Mouse (Mus musculus) stomach, embryonic 14.5 days (tissue): ENCODE measurements around the gene Rufy1. TPM values are rescaled to one million over a fixed set of nuclear protein-coding genes. Genes with fewer than 3 reads are reported as not detected.

Source experiments
- ATAC-seq: fragments of 200-750 bp; cut with Nextera tagmentation; 2 replicates; pipeline ENCODE4 v1.8.0; 2017; ENCODE audit warnings: low read depth, moderate TSS enrichment; ENCODE audit not compliant: insufficient number of reproducible peaks, insufficient read depth, low FRiP score
- H3K27ac ChIP-seq: fragments of 300-500 bp; sonication (generic); 2 replicates; pipeline ENCODE4 v1.5.1; 2014; ENCODE audit warnings: mild to moderate bottlenecking, low read length, moderate library complexity, mixed read lengths
- H3K27me3 ChIP-seq: fragments of 300-500 bp; sonication (generic); 2 replicates; pipeline ENCODE4 v1.6.1; 2014; ENCODE audit warnings: low read length, control low read depth, mixed read lengths; ENCODE audit not compliant: control insufficient read depth, insufficient read depth
- H3K36me3 ChIP-seq: fragments of 300-500 bp; sonication (generic); 2 replicates; pipeline ENCODE4 v1.6.1; 2014; ENCODE audit warnings: mild to moderate bottlenecking, control low read depth, low read length, moderate library complexity, mixed read lengths; ENCODE audit not compliant: control insufficient read depth, insufficient read depth
- H3K4me1 ChIP-seq: fragments of 300-500 bp; sonication (generic); 2 replicates; pipeline ENCODE4 v1.6.1; 2014; ENCODE audit warnings: low read length, control low read depth, mixed read lengths; ENCODE audit not compliant: control insufficient read depth, insufficient read depth
- H3K4me2 ChIP-seq: fragments of 300-500 bp; sonication (generic); replicated peaks from 2 replicates; pipeline ENCODE4 v1.6.1; 2014; ENCODE audit warnings: low read depth, low read length, control low read depth
- H3K4me3 ChIP-seq: fragments of 300-500 bp; sonication (generic); 2 replicates; pipeline ENCODE4 v1.5.1; 2014; ENCODE audit warnings: low read depth, low read length, control low read depth
- H3K9ac ChIP-seq: fragments of 300-500 bp; sonication (generic); replicated peaks from 2 replicates; pipeline ENCODE4 v1.6.1; 2014; ENCODE audit warnings: low read depth, mild to moderate bottlenecking, control low read depth, low read length, moderate library complexity, mixed read lengths
- H3K9me3 ChIP-seq: fragments of 300-500 bp; sonication (generic); 2 replicates; pipeline ENCODE4 v1.6.1; 2016; ENCODE audit warnings: low read depth, low read length, control low read depth; ENCODE audit not compliant: control insufficient read depth
- WGBS: fragments of 180-500 bp; shearing (Covaris S2); extraction: QIAGEN DNeasy Blood & Tissue Kit; methylation state at CpG from one replicate; pipeline ENCODE4 v1.1.7; 2014; 5-methylcytosine and 5-hydroxymethylcytosine counted together
- polyA plus RNA-seq: library from polyadenylated mRNA; unstranded; fragments of >200 nt; fragmentation: Nextera tagmentation; extraction: Ambion mirVana; gene quantifications from 2 replicates; pipeline ENCODE4 v1.2.1, GENCODE M21; 2014

Gene Rufy1
- polyA plus RNA-seq, 1 experiment from 2014 or later, result 23.0 TPM

GRCm38 (mm10) chr11:50358950-50359861, 71.7 kb downstream of the Rufy1 start:
- Histone ChIP-seq H3K36me3 (no peaks in the 10 kb centered on the region), H3K9me3 (peaks cover under 1% of the 10 kb centered on the region; the same call in 1 of the 2 replicates), H3K27me3 (no peaks in the 10 kb centered on the region), H3K27ac (no peak overlapping the region), H3K4me2 (peak overlapping the region; percentile 90), H3K4me1 (no peaks in the 10 kb centered on the region), H3K9ac (peak overlapping the region; percentile 45), H3K4me3 (peak overlapping the region; percentile 46)
- peak; percentile 73 for ATAC-seq
- WGBS, result 2% methylated on average over 74 of the region's 74 CpGs

- Histone ChIP-seq H3K4me3 (no peak overlapping the region), H3K27me3 (no peaks in the 10 kb centered on the region), H3K4me2 (no peak overlapping the region), H3K4me1 (no peaks in the 10 kb centered on the region), H3K9ac (no peak overlapping the region), H3K9me3 (peaks cover 3% of the 10 kb centered on the region; the same call in 1 of the 2 replicates), H3K36me3 (no peaks in the 10 kb centered on the region), H3K27ac (no peak overlapping the region)
- WGBS, result 58% methylated on average over 1 of the region's 1 CpGs
- ATAC-seq, result no peak
These were observed 75.5 kb downstream of the Rufy1 start for GRCm38 (mm10) chr11:50355395-50355794.

- ATAC-seq, result no peak
- WGBS, result 67% methylated on average over 3 of the region's 3 CpGs
- Histone ChIP-seq H3K27ac (no peak overlapping the region), H3K4me1 (no peaks in the 10 kb centered on the region), H3K9me3 (peaks cover 3% of the 10 kb centered on the region; the same call in 1 of the 2 replicates), H3K9ac (no peak overlapping the region), H3K4me3 (no peak overlapping the region), H3K36me3 (no peaks in the 10 kb centered on the region), H3K4me2 (no peak overlapping the region), H3K27me3 (no peaks in the 10 kb centered on the region)
These were observed 76.1 kb downstream of the Rufy1 start for GRCm38 (mm10) chr11:50354851-50355250.

DNA sequence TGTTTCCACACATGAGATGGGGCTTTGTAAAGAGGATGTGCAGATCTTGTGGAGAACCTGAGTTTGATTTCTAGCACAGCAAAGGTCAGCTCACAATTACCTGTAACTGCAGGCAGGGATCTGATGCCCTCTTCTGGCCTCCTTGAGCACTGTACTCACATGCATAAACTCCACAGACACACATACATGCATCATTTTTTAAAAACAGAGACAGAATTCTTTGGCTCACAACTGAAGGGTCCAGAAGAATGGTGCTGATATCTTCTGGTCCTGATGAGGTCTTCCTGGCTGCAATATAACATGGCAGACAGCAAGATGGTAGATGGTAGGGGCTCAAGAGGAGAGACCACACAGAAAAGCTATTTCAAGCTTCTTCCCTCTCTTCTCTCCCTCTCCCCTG, 76.8 kb downstream of the Rufy1 start, which contains the start of gene Cby3:
TSS of gene Cby3 (plus strand) at position 301 of the 400 bp plus-strand sequence.
- no peak within 1 kb of the TSS for H3K4me3 ChIP-seq
- no peak for ATAC-seq
- H3K9me3 ChIP-seq, result peaks cover 3% of the 10 kb centered on the region; the same call in 1 of the 2 replicates
- H3K36me3 ChIP-seq, result no peaks in the 10 kb centered on the region
- H3K27ac ChIP-seq, result no peak within 1 kb of the TSS
- no peak within 1 kb of the TSS for H3K9ac ChIP-seq
- H3K27me3 ChIP-seq, result no peaks in the 10 kb centered on the region
- H3K4me2 ChIP-seq, result no peak within 1 kb of the TSS
- H3K4me1 ChIP-seq, result no peaks in the 10 kb centered on the region

DNA sequence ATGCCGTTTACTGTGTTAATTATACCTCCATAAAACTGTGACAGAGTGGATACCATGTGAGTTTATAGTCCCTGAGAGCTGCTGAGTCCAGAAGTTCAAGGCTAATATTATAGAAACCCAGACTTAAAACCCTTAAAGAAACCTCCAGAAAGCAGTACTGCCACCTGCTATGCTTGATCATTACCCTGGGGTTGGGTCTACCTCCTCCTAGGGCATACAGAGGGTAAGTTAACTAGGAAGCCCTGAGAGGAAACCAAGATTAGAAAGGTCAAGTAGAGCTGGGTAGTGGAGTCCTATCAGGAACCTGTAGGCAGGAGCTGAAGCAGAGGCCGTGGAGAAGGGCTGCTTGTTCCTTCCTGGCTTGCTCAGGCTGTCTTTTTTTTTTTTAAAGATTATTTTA, 78.7 kb downstream of the Rufy1 start:
- WGBS, result 82% methylated on average over 2 of the region's 2 CpGs
- Histone ChIP-seq H3K36me3 (no peaks in the 10 kb centered on the region), H3K9me3 (peaks cover 3% of the 10 kb centered on the region; the same call in 1 of the 2 replicates), H3K4me3 (no peak overlapping the region), H3K4me1 (no peaks in the 10 kb centered on the region), H3K4me2 (no peak overlapping the region), H3K9ac (no peak overlapping the region), H3K27ac (no peak overlapping the region), H3K27me3 (no peaks in the 10 kb centered on the region)
- ATAC-seq, result no peak

GRCm38 (mm10) chr11:50346256-50347032, 84.5 kb downstream of the Rufy1 start:
- Histone ChIP-seq H3K9me3 (no peaks in the 10 kb centered on the region), H3K4me3 (no peak overlapping the region), H3K9ac (no peak overlapping the region), H3K27me3 (no peaks in the 10 kb centered on the region), H3K4me2 (no peak overlapping the region), H3K4me1 (no peaks in the 10 kb centered on the region), H3K27ac (no peak overlapping the region), H3K36me3 (no peaks in the 10 kb centered on the region)
- ATAC-seq, result no peak
- 86% methylated on average over 9 of the region's 9 CpGs for WGBS

DNA sequence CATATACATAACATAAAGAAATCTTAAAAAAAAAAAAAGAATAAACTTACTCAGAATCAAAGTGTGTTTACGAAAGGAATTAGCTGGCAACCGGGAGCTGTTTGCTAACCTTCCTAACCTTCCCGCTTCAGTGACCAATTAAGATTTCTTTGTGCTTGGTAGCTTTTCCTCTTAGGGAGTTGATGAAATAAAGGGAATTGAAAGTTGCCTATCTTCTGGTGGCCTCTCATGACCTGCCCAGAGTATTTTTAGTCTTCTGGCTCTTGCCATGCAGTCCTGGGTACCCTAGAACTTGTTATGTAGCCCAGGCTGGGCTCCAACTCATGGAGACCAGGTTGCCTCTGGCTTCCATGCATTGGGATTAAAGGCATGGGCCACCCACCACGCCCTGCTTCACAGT, 85.4 kb downstream of the Rufy1 start:
- H3K27me3 ChIP-seq, result no peaks in the 10 kb centered on the region
- no peak overlapping the region for H3K4me2 ChIP-seq
- H3K9ac ChIP-seq, result no peak overlapping the region
- no peaks in the 10 kb centered on the region for H3K9me3 ChIP-seq
- H3K4me3 ChIP-seq, result no peak overlapping the region
- no peaks in the 10 kb centered on the region for H3K36me3 ChIP-seq
- no peaks in the 10 kb centered on the region for H3K4me1 ChIP-seq
- no peak overlapping the region for H3K27ac ChIP-seq
- 59% methylated on average over 4 of the region's 4 CpGs for WGBS
- ATAC-seq, result no peak
